Mouse (Mus musculus): ENCODE data around the gene Tppp2.
"Not testable (repeated sequence)": the region's sequence is repeated elsewhere in the genome, so short reads cannot be mapped to it uniquely, and the experiment has no call there.

Gene Tppp2

GRCm38 (mm10) chr14:51903782-51904181 lies 14.4 kb upstream of the Tppp2 start:
- in situ Hi-C loops (cut with MboI; ENCODE audit: low pct_unique_long_range_greater_than_20kb in 1 of 2, low sequenced_read_pairs in 2 of 2, unreplicated experiment in 1 of 2): loop anchor here (10.0 to 25.0 kb wide), 5 partner anchors 81 to 434 kb away; partner anchors contain the start of genes Arhgef40 (in 1 of the 2), Mettl3 (in 1 of the 2), Sall2 (in 1 of the 2) and Zfp219 (in 1 of the 2)

GRCm38 (mm10) chr14:51904706-51905105 lies 13.5 kb upstream of the Tppp2 start:
- in situ Hi-C loops (cut with MboI; ENCODE audit: low pct_unique_long_range_greater_than_20kb in 1 of 2, low sequenced_read_pairs in 2 of 2, unreplicated experiment in 1 of 2): loop anchor here (10.0 to 25.0 kb wide), 5 partner anchors 80 to 433 kb away; partner anchors contain the start of genes Arhgef40 (in 1 of the 2), Mettl3 (in 1 of the 2), Sall2 (in 1 of the 2) and Zfp219 (in 1 of the 2)

GRCm38 (mm10) chr14:51906102-51906501 lies 12.1 kb upstream of the Tppp2 start:
- in situ Hi-C loops (cut with MboI; ENCODE audit: low pct_unique_long_range_greater_than_20kb in 1 of 2, low sequenced_read_pairs in 2 of 2, unreplicated experiment in 1 of 2): loop anchor here (10.0 to 25.0 kb wide), 5 partner anchors 79 to 431 kb away; partner anchors contain the start of genes Arhgef40 (in 1 of the 2), Mettl3 (in 1 of the 2), Sall2 (in 1 of the 2) and Zfp219 (in 1 of the 2)

GRCm38 (mm10) chr14:51911301-51911700 lies 6.9 kb upstream of the Tppp2 start:
- in situ Hi-C loops (cut with MboI; ENCODE audit: low pct_unique_long_range_greater_than_20kb in 1 of 2, low sequenced_read_pairs in 2 of 2, unreplicated experiment in 1 of 2): loop anchor here (25.0 kb wide), 3 partner anchors 226 to 426 kb away; partner anchors contain the start of genes Mettl3 (in 1 of the 2) and Sall2 (in 1 of the 2)

GRCm38 (mm10) chr14:51912391-51913061 lies 5.7 kb upstream of the Tppp2 start:
- in situ Hi-C loops (cut with MboI; ENCODE audit: low pct_unique_long_range_greater_than_20kb in 1 of 2, low sequenced_read_pairs in 2 of 2, unreplicated experiment in 1 of 2): loop anchor here (25.0 kb wide), 3 partner anchors 225 to 425 kb away; partner anchors contain the start of genes Mettl3 (in 1 of the 2) and Sall2 (in 1 of the 2)

DNA sequence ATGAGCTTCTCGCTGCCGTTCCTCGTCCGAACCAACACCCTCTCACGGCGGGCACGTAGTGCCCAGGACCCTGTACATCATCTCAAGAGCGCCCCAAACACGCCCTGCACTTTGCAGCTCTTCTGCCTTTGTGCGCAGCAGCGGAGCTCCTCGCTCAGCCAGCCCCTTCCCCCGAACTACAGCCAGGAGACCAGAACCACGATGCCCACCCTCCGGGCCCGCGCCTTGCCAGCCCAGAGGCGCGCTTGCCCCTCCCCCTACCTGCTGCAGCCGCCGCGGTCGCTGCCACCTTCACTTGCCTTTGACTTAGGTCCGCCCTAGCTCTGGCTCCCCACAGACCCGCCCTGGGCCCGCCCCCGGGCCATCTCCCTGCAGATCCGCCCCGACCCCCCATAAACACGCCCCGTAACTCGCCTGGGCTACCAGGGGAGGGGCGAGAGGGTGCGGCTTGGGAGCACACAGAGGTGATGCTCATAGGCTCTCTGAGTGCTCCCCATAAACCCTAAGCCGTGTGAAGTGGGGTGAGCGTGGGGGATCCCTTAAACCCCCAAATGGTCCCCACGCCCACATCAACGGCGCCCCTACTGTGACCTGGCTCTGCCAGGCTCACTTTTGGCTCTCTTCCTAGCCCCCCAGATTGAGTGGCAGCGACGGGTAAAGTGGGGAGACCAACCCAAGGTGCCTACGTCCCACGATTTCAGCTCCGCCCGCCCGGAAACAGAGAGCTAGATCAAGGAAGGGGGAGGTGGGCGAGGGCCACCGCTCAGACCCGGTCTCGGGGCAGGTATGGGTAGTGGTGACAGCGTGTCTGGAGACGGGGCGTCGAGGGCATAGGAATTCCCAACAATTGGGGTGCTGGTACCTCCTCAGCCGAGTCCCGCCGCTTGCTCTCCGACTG lies 4.9 kb upstream of the Tppp2 start:
- in situ Hi-C loops (cut with MboI; ENCODE audit: low pct_unique_long_range_greater_than_20kb in 1 of 2, low sequenced_read_pairs in 2 of 2, unreplicated experiment in 1 of 2): loop anchor here (25.0 kb wide), 3 partner anchors 224 to 424 kb away; partner anchors contain the start of genes Mettl3 (in 1 of the 2) and Sall2 (in 1 of the 2)

DNA sequence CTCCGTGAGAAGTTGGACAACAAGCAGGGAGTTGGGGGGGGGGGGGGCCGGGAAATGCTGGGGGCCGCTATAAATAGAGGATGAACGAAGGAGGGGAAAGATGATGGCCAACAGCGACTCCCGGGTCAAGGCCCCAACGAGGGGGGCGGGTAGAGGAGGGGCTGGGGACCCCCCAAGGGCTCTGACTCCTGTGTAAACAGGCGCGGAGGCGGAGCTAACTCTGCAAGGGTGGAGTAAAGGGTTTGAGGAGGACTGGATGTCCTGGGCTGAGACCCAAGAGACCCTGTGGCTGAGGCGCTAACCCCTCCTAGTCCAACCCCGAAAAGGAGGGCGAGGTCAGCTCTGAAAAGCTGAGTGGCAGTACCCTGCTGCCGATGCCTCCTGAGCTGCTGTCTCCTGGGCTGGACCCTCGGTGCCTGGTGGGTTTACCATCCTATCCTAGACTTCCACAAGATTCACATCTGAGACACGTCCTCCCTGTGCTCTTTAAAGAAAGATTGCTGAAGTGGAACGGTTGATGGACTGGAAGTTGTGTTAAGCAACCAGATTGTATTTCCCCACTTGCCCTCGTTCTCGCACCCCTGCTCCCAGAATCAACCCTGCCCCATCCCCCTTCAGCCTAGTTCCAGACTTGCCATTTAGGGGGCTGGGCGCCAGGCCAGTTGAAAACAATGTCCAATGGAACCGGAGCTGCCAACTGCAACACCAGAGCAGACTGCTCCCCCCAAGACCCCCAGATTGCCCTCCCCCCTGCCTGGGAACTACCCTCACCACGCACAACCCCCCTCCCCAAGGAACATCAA lies 4.1 kb upstream of the Tppp2 start, which contains the start of gene Ndrg2:
Gene Ndrg2 (minus strand): TSS at position 199 of the 803 bp plus-strand sequence.
- in situ Hi-C loops (cut with MboI; ENCODE audit: low pct_unique_long_range_greater_than_20kb in 1 of 2, low sequenced_read_pairs in 2 of 2, unreplicated experiment in 1 of 2): loop anchor here (25.0 kb wide), 3 partner anchors 223 to 423 kb away; partner anchors contain the start of genes Mettl3 (in 1 of the 2) and Sall2 (in 1 of the 2)

DNA sequence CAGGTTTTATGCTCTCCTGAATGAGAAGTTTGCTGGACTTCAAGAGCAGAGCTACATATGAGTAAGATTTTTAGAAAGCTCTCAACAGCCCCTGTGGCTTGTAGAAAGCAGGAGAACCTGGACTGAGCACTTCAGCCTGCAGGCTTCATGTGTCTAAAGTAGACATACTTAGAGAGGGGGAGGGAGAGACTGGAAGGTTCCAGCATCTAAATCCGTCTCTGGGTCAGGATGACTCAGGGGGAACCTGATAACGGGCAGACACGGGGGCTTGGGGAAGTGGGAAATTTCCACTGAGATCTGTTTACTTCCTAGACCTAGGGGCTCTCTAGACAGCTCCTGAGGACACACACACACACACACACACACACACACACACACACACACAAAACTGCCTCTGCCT lies 3.2 kb upstream of the Tppp2 start:
- in situ Hi-C loops (cut with MboI; ENCODE audit: low pct_unique_long_range_greater_than_20kb in 1 of 2, low sequenced_read_pairs in 2 of 2, unreplicated experiment in 1 of 2): loop anchor here (25.0 kb wide), 3 partner anchors 222 to 422 kb away; partner anchors contain the start of genes Mettl3 (in 1 of the 2) and Sall2 (in 1 of the 2)

DNA sequence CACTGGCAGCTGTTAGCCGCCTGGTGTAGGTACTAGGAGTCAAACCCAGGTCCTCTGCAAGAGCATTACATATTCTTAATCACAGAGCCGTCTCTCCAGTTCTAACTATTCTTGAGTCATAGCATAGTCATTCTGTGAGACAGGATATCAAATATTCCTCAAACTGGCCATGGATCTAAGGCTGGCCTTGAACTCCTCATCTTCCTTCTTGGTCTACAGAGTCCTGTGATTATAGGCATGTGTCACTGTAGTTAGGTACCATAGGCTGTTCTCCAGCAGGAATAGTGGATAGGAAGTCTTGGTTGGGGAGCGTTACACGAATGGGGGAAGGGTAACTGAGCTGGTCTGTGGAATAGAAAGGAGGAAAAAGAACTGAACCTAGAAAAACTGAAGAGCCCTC lies 1.7 kb upstream of the Tppp2 start:
- in situ Hi-C loops (cut with MboI; ENCODE audit: low pct_unique_long_range_greater_than_20kb in 1 of 2, low sequenced_read_pairs in 2 of 2, unreplicated experiment in 1 of 2): loop anchor here (25.0 kb wide), 3 partner anchors 221 to 421 kb away; partner anchors contain the start of genes Mettl3 (in 1 of the 2) and Sall2 (in 1 of the 2)

DNA sequence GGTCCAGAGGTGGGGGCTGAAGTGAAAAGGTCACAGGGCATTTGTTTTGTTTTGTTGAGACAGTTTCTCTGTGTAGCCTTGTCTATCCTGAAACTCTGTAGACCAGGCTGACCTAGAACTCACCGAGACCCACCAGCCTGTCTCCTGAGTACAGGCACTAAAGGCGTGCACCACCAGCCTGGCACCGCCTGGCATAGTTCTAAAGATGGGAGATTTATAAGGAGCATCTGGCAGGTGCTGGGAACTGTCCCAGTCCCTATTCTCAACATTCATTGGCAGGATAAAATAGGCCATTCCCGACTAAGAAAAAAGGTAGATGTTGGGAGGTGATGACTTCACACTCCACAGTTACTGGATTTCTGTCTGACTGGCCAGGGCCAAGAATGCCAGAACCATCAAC lies 741 bp downstream of the Tppp2 start:
- in situ Hi-C loops (cut with MboI; ENCODE audit: low pct_unique_long_range_greater_than_20kb in 1 of 2, low sequenced_read_pairs in 2 of 2, unreplicated experiment in 1 of 2): loop anchor here (25.0 kb wide), 3 partner anchors 218 to 418 kb away; partner anchors contain the start of genes Mettl3 (in 1 of the 2) and Sall2 (in 1 of the 2)

DNA sequence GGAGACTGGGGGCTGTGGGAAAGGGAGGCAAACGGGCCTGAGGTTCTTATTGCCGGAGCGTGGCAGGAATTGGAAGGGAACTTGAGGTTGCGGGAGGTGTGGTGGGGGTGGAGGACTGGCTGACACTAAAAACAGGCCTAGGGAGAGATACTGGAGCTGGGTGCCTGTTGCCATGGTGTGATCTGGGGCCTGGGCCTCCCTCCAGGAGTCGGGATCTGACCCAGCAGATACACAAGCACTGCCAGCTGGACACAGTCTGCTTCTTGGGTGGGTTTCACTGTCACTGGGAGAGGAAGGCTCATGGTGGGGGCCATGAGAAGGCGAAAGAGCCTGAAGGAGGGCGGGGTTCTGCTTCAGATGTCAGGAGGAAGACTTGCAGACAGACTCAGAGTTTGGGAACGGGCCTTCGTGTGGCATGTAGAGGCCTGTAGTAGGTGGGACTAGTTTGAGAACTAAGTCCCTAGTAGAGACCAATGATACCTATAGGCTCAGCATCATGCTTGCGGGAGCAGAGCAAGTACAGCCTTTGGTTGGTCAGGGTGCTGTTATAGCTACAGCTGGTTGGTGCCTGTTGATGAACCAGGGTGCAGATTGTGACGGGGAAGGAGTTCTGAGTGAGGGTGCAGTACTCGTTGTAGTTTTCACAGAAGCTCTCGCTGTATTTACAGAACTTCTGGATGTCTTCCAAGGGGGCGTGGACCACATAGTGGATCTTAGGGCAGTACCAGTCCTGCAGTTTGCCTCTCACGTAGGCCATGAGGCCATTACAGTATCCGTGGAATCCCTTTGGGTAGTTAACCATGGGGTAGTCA lies 3.7 kb downstream of the Tppp2 start:
- in situ Hi-C loops (cut with MboI; ENCODE audit: low pct_unique_long_range_greater_than_20kb in 1 of 2, low sequenced_read_pairs in 2 of 2, unreplicated experiment in 1 of 2): loop anchor here (25.0 kb wide), 3 partner anchors 215 to 415 kb away; partner anchors contain the start of genes Mettl3 (in 1 of the 2) and Sall2 (in 1 of the 2)

DNA sequence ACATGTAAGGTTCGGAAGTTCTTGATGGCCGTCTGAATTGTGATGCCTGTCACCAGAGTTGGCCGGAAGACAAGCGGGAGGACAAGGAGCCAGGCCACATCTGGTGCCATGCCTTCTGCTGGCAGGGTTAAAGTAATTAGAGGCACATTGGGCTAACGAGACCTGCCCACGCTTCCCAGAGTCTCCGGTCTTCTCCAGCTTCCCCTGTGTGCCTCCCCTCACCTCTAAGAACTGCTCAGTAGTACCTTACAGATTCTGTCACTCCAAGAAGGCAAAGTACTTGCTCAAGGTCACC lies 4.3 kb downstream of the Tppp2 start, which contains the start of gene Rnase13:
Gene Rnase13 (minus strand): TSS at position 203 of the 295 bp plus-strand sequence.
- in situ Hi-C loops (cut with MboI; ENCODE audit: low pct_unique_long_range_greater_than_20kb in 1 of 2, low sequenced_read_pairs in 2 of 2, unreplicated experiment in 1 of 2): loop anchor here (25.0 kb wide), 3 partner anchors 215 to 415 kb away; partner anchors contain the start of genes Mettl3 (in 1 of the 2) and Sall2 (in 1 of the 2)

- in situ Hi-C loops (cut with MboI; ENCODE audit: low pct_unique_long_range_greater_than_20kb in 1 of 2, low sequenced_read_pairs in 2 of 2, unreplicated experiment in 1 of 2): loop anchor here (25.0 kb wide), 3 partner anchors 214 to 414 kb away; partner anchors contain the start of genes Mettl3 (in 1 of the 2) and Sall2 (in 1 of the 2)
Measured at GRCm38 (mm10) chr14:51922910-51923309, 4.7 kb downstream of the Tppp2 start.

DNA sequence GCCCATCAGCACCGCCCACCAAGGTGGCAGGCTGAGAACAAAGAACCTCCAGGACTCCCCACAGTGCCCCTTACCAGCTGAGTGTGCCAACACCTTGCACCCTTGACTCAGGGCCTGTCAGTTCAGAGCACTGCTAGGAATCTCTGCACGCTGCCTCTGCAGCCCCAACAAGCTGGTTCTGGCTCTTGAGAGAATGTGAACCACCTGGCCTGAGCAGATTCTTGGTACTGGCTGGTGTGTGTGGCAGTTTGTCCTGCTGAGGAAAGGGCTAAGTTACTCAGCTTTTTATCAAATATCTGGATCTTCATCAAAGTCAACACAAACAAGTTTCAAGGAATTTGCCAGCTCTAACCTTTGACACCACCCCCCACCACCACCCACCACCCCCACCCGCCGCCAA lies 5.3 kb downstream of the Tppp2 start:
- in situ Hi-C loops (cut with MboI; ENCODE audit: low pct_unique_long_range_greater_than_20kb in 1 of 2, low sequenced_read_pairs in 2 of 2, unreplicated experiment in 1 of 2): loop anchor here (25.0 kb wide), 3 partner anchors 214 to 414 kb away; partner anchors contain the start of genes Mettl3 (in 1 of the 2) and Sall2 (in 1 of the 2)

GRCm38 (mm10) chr14:51926930-51927329 lies 8.7 kb downstream of the Tppp2 start:
- in situ Hi-C loops (cut with MboI; ENCODE audit: low pct_unique_long_range_greater_than_20kb in 1 of 2, low sequenced_read_pairs in 2 of 2, unreplicated experiment in 1 of 2): not testable (repeated sequence)

DNA sequence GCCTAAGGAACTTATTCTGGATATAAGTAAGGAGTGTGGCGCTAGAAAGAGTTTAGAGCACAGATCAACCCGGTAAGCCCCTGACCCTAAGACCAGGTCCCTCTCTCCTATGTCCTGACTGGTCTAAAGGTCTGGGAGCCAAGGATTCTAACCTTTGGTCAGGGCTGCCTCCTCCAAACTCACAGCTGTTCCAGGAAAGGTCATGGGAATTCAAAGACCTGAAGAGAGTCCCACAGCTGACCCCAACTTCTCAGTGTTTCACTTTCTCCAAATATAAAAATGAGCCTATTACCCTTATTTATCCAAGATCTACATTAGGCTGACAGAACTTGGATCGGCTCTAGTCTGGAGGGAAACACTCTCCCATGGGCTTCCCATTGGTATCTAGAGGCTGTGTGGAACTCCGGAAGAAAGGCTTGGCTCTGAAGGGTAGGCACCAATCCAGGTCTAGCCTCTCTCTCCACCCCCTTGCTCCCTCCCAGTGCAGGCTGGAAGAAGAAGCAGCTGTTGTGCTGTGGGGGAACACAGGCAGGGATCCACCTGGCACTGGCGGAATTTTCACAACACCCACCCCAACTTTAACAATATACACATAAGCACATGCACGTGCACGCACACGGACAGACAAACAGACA lies 11.2 kb downstream of the Tppp2 start:
- in situ Hi-C loops (cut with MboI; ENCODE audit: low pct_unique_long_range_greater_than_20kb in 1 of 2, low sequenced_read_pairs in 2 of 2, unreplicated experiment in 1 of 2): no loop called here
